Mouse (Mus musculus): ENCODE data around the gene Nob1.
A peak's percentile ranks its signal among the peaks of the same experiment; 100 is the strongest.

Nob1 gene

GRCm38 (mm10) chr8:107435962-107436831 is 11.3 kb upstream of the Nob1 start, which contains the start of gene Wwp2:
Wwp2 (plus strand) TSS chr8:107436365.
- peak; percentile 60 to 77 for DNase-seq (ENCODE audit: low spot score in 2 of 2)

GRCm38 (mm10) chr8:107435421-107435961 is 10.6 kb upstream of the Nob1 start:
- no peak for DNase-seq (ENCODE audit: low spot score in 2 of 2)

- no peak for DNase-seq (ENCODE audit: low spot score in 2 of 2)
These were observed 6.0 kb upstream of the Nob1 start for GRCm38 (mm10) chr8:107430821-107431220.

- no peak for DNase-seq (ENCODE audit: low spot score in 2 of 2)
These were observed 363 bp upstream of the Nob1 start for GRCm38 (mm10) chr8:107425230-107425597.

GRCm38 (mm10) chr8:107424176-107424575 is 675 bp downstream of the Nob1 start:
- DNase-seq (ENCODE audit: low spot score in 2 of 2), result no peak

GRCm38 (mm10) chr8:107417001-107417400 is 7.8 kb downstream of the Nob1 start:
- DNase-seq (ENCODE audit: low spot score in 2 of 2), result no peak

GRCm38 (mm10) chr8:107413881-107414280 is 11.0 kb downstream of the Nob1 start:
- DNase-seq (ENCODE audit: low spot score in 2 of 2), result no peak

- DNase-seq (ENCODE audit: low spot score in 2 of 2), result no peak
These were observed 12.3 kb downstream of the Nob1 start for GRCm38 (mm10) chr8:107412552-107412951.

GRCm38 (mm10) chr8:107411391-107411790 is 13.5 kb downstream of the Nob1 start:
- no peak for DNase-seq (ENCODE audit: low spot score in 2 of 2)

GRCm38 (mm10) chr8:107405935-107406334 is 18.9 kb downstream of the Nob1 start:
- no peak for DNase-seq (ENCODE audit: low spot score in 2 of 2)

GRCm38 (mm10) chr8:107404057-107404456 is 20.8 kb downstream of the Nob1 start:
- no peak for DNase-seq (ENCODE audit: low spot score in 2 of 2)

GRCm38 (mm10) chr8:107403038-107403781 is 21.6 kb downstream of the Nob1 start, which contains the start of gene Nqo1:
Nqo1 (minus strand) TSS chr8:107403206.
- DNase-seq (ENCODE audit: low spot score in 2 of 2), result peak; percentile 30 to 56

GRCm38 (mm10) chr8:107401866-107402265 is 23.0 kb downstream of the Nob1 start:
- no peak for DNase-seq (ENCODE audit: low spot score in 2 of 2)

- DNase-seq (ENCODE audit: low spot score in 2 of 2), result peak in 1 of 2 experiments; percentile 52
These were observed 25.4 kb downstream of the Nob1 start for GRCm38 (mm10) chr8:107399495-107399894.

GRCm38 (mm10) chr8:107397665-107398064 is 27.2 kb downstream of the Nob1 start:
- no peak for DNase-seq (ENCODE audit: low spot score in 2 of 2)

GRCm38 (mm10) chr8:107396106-107396670 is 28.7 kb downstream of the Nob1 start:
- DNase-seq (ENCODE audit: low spot score in 2 of 2), result no peak

- no peak for DNase-seq (ENCODE audit: low spot score in 2 of 2)
These were observed 29.5 kb downstream of the Nob1 start for GRCm38 (mm10) chr8:107395397-107395796.

- no peak for DNase-seq (ENCODE audit: low spot score in 2 of 2)
These were observed 33.7 kb downstream of the Nob1 start for GRCm38 (mm10) chr8:107391136-107391516.

- no peak for DNase-seq (ENCODE audit: low spot score in 2 of 2)
These were observed 34.2 kb downstream of the Nob1 start for GRCm38 (mm10) chr8:107390476-107391135.

GRCm38 (mm10) chr8:107389557-107389956 is 35.3 kb downstream of the Nob1 start:
- DNase-seq (ENCODE audit: low spot score in 2 of 2), result peak in 1 of 2 experiments; percentile 81

- peak in 1 of 2 experiments; percentile 42 for DNase-seq (ENCODE audit: low spot score in 2 of 2)
These were observed 37.0 kb downstream of the Nob1 start for GRCm38 (mm10) chr8:107387861-107388260.
